ENCODE assay signal across 9 mouse cellular contexts in the genomic region with DNA sequence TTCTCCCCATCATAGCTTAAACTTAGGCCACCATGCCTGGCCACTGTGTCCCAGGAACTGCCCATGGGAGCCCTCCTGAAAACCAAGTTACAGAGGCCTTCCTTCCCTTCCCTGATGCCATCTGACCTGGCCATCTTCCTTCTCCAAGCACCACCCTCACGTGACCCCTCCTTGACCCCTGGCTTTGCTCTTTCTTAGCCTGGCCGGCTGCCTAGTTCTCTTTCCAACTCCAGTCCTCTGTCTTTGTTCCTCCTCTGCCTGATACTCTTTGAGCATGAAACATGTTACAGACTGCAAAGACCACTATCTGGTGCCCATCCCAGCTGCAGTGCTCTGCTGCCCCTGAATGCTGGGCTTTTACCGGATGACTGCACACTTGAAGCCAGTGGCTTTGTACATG. TPM values are rescaled to one million over a fixed set of nuclear protein-coding genes. Genes with fewer than 3 reads are reported as not detected.
A peak's percentile ranks its signal among the peaks of the same experiment; 100 is the strongest.
DNase-seq lines count a peak whose midpoint lies in the region; ATAC-seq lines count a peak whose summit lies in the region.
"Had no signal": no experiment of that assay in that cellular context is flagged by ENCODE, and none has a peak within 500 bp of the region (broad histone marks: within the 10 kb centered on the region; RNA-seq: fewer than 3 reads in every experiment).

No protein-coding gene starts in this region.

- ATAC-seq in kidney, embryonic 14.5 days (ENCODE audit: low FRiP score, low TSS enrichment) = no peak

- peak; percentile 69 to 85 for DNase-seq in adrenal gland, adult (ENCODE audit: inconsistent age in 2 of 2, low spot score in 1 of 2)
- DNase-seq in adrenal gland, adult 18-20 months (ENCODE audit: low spot score in 2 of 2) = no peak
- DNase-seq in kidney, adult 11 months = peak; percentile 66
- peak; percentile 72 to 79 for DNase-seq in adrenal gland, postnatal 36 days
- DNase-seq in kidney, postnatal 36 days = peak; percentile 70 to 80
- no peak for DNase-seq in spleen, postnatal 14 days (ENCODE audit: low spot score in 2 of 2)
- DNase-seq in gastrocnemius, postnatal 4 days (ENCODE audit: low spot score in 2 of 2) = no peak

- no peak overlapping the region for H3K9ac ChIP-seq in kidney, embryonic 14.5 days (ENCODE audit: low read depth, low read length)
- H3K9ac ChIP-seq: stomach, embryonic 15.5 days had no signal

- no peaks in the 10 kb centered on the region for H3K27me3 ChIP-seq in kidney, embryonic 14.5 days (ENCODE audit: control insufficient read depth, insufficient read depth, low read length)
- H3K27me3 ChIP-seq: stomach, embryonic 15.5 days had no signal

- 46% methylated on average over 3 of the region's 3 CpGs for WGBS in kidney, embryonic 14.5 days

- H3K27ac ChIP-seq in kidney, embryonic 14.5 days (ENCODE audit: low read depth, low read length) = no peak overlapping the region
- H3K27ac ChIP-seq: stomach, embryonic 15.5 days had no signal

- H3K4me3 ChIP-seq in kidney, embryonic 14.5 days (ENCODE audit: low read length) = no peak overlapping the region
- H3K4me3 ChIP-seq: stomach, embryonic 15.5 days had no signal

- H3K4me2 ChIP-seq in kidney, embryonic 14.5 days (replicated peaks; ENCODE audit: low read depth, low read length) = no peak overlapping the region
- H3K4me2 ChIP-seq: stomach, embryonic 15.5 days had no signal

- peaks cover 27% of the 10 kb centered on the region for H3K4me1 ChIP-seq in kidney, embryonic 14.5 days (ENCODE audit: control insufficient read depth, insufficient read depth, low read length)

- H3K36me3 ChIP-seq in kidney, embryonic 14.5 days (ENCODE audit: control insufficient read depth, insufficient read depth, low read length) = peaks cover 32% of the 10 kb centered on the region

- H3K9me3 ChIP-seq in kidney, embryonic 14.5 days (ENCODE audit: control insufficient read depth, low read length) = no peaks in the 10 kb centered on the region
- H3K9me3 ChIP-seq: stomach, embryonic 15.5 days had no signal

RNA-seq across cellular contexts. Expression of a gene that starts 0.6 kb away (rescaled TPM):
- total RNA-seq in adrenal gland, adult 18-20 months (2021) = 1 to 10 TPM; 1.4 to 2.6 TPM
- 0.61 and 1.5 TPM in 2 replicates for polyA plus RNA-seq in kidney, embryonic 14.5 days (2014; fragmentation: Nextera tagmentation; extraction: Ambion mirVana)
- 1 to 10 TPM in 1 of 2 experiments, not detected in 1; 1.5 TPM for total RNA-seq in adrenal gland, postnatal 36 days (2021)
- 1 to 10 TPM; 1.3 to 2.0 TPM for total RNA-seq in gastrocnemius, postnatal 4 days (2021)

RNA-seq across cellular contexts. Expression of a gene that starts 3.5 kb away (rescaled TPM):
- total RNA-seq in adrenal gland, adult 18-20 months (2021) = 1 to 10 TPM; 1.1 to 1.2 TPM
- 14.9 and 16.4 TPM in 2 replicates for polyA plus RNA-seq in kidney, embryonic 14.5 days (2014; fragmentation: Nextera tagmentation; extraction: Ambion mirVana)
- 1 to 10 TPM; 1.2 to 1.6 TPM for total RNA-seq in adrenal gland, postnatal 36 days (2021)
- under 1 TPM; 0.91 to 0.98 TPM for total RNA-seq in gastrocnemius, postnatal 4 days (2021)

RNA-seq across cellular contexts. Expression of a gene that starts 5.1 kb away (rescaled TPM):
- total RNA-seq in adrenal gland, adult 18-20 months (2021) = 1 to 10 TPM; 1.5 to 1.9 TPM
- 3.5 and 3.8 TPM in 2 replicates for polyA plus RNA-seq in kidney, embryonic 14.5 days (2014; fragmentation: Nextera tagmentation; extraction: Ambion mirVana)
- total RNA-seq in adrenal gland, postnatal 36 days (2021) = 1 to 10 TPM; 1.1 to 1.7 TPM
- total RNA-seq in gastrocnemius, postnatal 4 days (2021) = 1 to 10 TPM in 1 of 2 experiments, under 1 TPM in 1; 0.70 to 1.5 TPM

RNA-seq across cellular contexts. Expression of a gene that starts 5.1 kb away (rescaled TPM):
- 10 to 100 TPM; 49.1 to 50.5 TPM for total RNA-seq in adrenal gland, adult 18-20 months (2021)
- polyA plus RNA-seq in kidney, embryonic 14.5 days (2014; fragmentation: Nextera tagmentation; extraction: Ambion mirVana) = 59.2 and 73.9 TPM in 2 replicates
- 10 to 100 TPM; 48.9 to 54.0 TPM for total RNA-seq in adrenal gland, postnatal 36 days (2021)
- total RNA-seq in gastrocnemius, postnatal 4 days (2021) = 10 to 100 TPM; 48.1 to 48.5 TPM

RNA-seq across cellular contexts. Expression of a gene that starts 11.1 kb away (rescaled TPM):
- total RNA-seq in adrenal gland, adult 18-20 months (2021) = 10 to 100 TPM; 35.1 to 35.2 TPM
- polyA plus RNA-seq in kidney, embryonic 14.5 days (2014; fragmentation: Nextera tagmentation; extraction: Ambion mirVana) = 101 and 108 TPM in 2 replicates
- 10 to 100 TPM; 37.8 to 49.0 TPM for total RNA-seq in adrenal gland, postnatal 36 days (2021)
- 10 to 100 TPM; 32.2 to 33.5 TPM for total RNA-seq in gastrocnemius, postnatal 4 days (2021)

Comparison
In these comparisons a context has a peak if more than half of its experiments do, and no peak if none do; other contexts are left out.
1. DNase-seq: peak in adrenal gland, adult (2 of 2), kidney, adult 11 months (single experiment), adrenal gland, postnatal 36 days (2 of 2) and kidney, postnatal 36 days (2 of 2); none in adrenal gland, adult 18-20 months (0 of 2), spleen, postnatal 14 days (0 of 2) and gastrocnemius, postnatal 4 days (0 of 2).